Mouse (Mus musculus): ENCODE measurements around the gene Crip2.

The Crip2 gene

DNA sequence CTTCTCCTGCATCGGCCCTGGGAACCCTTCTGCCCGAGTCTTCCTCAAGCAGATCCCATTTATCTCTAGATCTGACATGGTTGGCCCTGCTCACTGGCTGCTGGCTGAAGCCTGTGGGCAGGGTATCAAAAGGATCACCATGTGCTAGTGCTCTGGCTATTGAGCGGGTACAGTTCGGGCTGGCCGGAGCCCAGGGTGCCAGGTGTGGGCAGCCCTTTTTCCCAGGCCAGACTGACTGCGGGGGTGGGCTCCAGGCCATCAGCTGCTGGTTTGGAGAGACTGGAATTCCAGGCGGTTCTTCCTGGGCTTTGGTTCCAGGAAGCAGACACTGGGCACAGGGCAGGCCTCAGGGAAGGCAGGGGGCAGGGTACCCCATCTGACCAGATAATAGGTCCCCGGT is 7.4 kb downstream of the Crip2 start:
- no peak for DNase-seq (ENCODE audit: low spot score)

DNA sequence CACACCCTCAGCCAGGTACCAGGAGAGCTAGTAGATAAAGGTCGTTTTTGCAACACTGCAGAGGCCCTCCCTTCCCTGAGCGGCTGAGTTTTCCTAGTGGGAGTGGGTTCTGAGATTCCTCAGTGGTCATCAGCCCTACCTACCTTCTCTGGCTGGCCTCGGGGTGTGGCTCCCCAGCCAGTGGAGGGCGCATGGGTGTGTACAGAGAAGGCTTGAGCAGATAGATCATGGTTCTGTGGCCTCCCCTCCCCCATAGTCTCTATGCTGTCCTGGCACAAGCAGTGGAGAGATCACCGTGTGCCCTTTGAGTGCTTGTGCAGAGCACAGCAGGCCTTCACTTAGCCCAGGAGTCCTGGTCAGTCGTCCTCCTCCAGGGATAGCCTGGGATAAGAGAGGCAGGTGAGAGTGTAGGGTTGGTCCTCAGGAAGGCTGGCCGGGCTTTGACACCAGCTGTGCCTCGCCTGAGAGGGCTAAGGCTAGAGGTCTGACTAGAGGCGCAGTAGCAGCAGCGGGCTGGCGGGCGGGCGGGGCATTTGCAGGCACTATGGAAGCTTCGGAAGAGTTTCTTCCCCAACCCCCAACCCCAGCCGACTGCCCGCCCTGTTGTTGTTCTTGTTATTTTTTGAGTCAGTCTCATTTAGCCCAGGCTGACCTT is 8.5 kb downstream of the Crip2 start:
- peak; percentile 63 for DNase-seq (ENCODE audit: low spot score)

DNA sequence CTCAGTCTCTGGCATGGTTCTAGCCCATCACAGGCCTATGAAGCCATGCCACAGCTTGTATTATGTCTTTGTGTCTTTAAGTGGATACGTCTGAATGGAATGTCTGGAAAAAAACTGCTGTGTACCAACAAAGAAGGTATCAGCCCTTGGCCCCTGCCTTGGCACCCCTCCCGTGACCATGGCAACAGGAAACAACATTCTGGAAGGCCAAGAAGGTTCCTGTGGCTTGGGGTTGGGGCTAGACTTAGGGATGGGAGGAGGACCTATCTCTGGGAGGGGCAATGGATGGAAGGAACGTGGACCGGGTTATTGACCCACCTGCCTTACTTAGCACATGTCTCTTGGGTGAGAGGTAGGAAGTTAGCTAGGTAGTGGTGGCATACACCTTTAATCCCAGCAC is 9.3 kb downstream of the Crip2 start:
- DNase-seq (ENCODE audit: low spot score): no peak

DNA sequence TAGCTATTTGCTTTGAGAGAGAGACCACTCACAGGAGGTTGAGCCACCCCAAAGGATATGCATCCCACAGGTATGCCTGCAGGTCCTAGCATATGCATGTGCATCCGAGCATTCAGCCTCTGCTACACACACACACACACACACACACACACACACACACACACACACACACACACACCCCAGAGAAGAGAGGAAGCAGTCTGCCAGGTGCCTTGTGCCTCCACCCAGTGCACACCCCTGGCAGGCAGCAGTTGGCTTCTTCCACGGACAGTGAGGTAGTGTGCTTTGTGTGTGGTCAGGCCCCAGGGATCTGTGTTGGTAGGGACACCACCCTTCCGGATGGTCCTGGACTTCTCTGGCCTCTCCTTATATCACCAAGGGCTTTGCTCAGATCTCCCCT is 9.9 kb downstream of the Crip2 start:
- DNase-seq (ENCODE audit: low spot score): no peak

DNA sequence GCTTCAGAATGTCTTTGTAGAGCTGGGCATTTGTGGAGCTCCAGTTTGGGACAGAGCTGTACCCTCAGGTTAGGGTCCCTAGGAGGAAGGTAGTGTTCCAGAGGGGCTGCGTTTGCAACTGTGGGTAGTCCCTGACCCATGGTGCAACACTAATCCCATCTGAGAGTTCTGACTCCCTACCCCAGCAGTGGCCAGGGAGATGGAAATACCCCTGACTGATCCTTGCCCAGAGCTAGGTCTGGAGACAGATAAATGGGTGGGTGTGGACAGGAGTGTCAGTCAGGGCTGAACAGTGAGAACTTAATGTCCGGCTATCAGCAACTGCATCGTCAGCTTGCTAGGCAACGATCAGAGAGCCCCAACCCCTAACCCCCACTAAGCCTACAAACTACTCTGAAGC is 10.6 kb downstream of the Crip2 start:
- no peak for DNase-seq (ENCODE audit: low spot score)

DNA sequence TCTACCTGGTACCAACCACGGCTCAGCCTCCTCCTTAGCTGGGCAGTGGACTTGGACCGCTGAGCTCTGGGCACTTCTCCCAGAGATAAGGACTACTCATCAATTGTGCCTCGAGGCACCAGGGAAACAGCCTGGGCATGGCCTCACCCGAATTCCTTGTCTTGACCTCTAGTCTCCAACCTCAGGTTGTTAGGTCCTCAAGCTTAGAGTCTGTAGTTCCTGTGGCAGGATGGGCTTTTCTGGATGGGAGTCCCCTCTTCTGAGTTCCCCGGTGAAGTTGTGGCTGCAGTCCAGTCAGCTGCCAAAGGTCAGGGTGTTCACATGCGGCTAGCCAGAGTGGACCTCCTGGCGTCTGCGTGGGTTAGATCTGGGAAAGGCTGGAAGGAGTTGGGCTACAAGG is 11.0 kb downstream of the Crip2 start:
- no peak for DNase-seq (ENCODE audit: low spot score)

DNA sequence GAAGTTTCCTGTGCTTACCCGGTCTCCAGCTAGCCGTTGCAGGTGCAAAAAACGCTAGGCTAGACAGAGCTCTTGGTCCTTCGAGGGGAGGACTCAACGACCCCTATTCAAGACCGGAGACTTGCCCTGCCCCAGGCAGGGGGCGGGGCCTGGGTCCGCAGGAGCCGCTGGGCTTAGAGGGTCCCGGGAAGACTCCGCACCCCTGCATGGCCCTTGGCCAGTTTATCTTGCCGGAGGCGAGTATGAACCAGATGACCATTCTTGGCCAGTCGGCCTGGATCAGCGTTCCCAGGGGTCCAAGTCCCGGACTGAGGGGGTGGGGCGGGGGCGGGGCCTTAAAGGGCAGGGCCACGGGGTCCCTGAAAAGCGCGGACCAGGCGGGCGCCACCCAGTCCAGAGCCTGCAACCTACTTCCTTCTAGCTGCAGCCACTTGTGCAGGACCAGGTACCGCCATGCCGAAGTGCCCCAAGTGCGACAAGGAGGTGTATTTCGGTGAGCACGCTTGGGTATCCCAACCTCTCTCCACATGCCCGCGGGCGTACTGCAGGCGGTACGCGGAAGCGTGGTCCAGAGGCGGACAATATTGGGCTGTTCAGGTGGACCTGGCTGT is 11.7 kb downstream of the Crip2 start:
- DNase-seq (ENCODE audit: low spot score): no peak

DNA sequence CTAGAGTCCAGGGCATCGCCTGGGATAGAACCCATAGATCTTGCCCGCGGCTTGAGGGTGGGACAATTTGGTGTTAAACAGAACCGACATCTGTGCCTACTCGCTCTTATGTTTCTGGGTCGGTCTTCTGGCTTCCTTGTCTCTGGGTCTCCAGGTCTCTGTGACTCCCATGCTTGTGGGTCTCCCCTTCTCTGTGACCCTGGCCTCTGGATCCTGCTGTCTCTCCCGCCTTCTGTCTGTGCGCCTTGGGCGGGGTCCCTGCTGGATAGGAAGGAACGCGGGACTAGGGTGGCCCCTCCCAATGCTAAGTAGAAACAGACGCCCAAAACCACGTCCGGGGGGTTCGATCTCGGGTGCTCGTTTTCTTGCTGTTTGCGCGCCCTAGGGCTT is 12.2 kb downstream of the Crip2 start:
- no peak for DNase-seq (ENCODE audit: low spot score)

DNA sequence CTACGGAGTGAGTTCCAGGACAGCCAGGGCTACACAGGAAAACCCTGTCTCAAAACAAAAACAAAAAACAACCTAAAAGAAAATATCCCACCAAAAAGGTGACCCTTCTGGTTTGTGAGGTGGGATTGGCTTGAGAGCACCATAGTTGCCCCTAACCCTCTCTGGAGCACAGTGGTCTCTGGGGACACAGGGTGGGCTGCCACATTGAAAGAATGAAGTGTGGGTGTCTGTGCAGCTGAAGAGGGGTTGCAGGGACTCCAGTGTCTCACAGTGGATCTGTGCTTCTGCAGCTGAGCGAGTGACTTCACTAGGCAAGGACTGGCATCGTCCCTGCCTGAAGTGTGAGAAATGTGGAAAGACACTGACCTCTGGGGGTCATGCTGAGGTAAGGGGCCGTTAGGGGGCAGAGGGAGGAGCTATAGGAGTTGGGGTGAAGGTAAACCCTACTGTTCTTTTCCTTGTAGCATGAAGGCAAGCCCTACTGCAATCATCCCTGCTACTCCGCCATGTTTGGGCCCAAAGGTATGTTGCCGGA is 13.0 kb downstream of the Crip2 start:
- DNase-seq (ENCODE audit: low spot score): no peak

DNA sequence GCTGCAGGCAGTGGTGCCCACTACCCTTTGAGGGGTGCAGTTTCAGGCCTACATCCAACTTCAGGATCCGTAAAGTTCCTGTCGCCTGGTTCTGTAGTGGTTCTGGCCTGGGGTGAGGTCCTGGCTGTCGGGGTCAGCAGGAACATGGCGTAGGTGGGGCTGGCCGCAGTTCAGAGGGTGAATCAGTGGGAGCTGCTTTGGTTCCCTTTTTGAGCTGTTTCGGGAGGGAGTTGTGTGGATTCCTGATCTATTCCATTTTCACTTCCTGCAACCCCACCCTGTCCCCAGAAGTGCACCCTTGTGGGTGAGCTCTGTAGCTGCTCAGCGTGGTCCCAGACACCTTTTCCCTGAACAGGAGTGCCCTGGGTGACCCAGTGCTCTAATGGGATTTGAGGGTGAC is 13.9 kb downstream of the Crip2 start:
- DNase-seq (ENCODE audit: low spot score): no peak

DNA sequence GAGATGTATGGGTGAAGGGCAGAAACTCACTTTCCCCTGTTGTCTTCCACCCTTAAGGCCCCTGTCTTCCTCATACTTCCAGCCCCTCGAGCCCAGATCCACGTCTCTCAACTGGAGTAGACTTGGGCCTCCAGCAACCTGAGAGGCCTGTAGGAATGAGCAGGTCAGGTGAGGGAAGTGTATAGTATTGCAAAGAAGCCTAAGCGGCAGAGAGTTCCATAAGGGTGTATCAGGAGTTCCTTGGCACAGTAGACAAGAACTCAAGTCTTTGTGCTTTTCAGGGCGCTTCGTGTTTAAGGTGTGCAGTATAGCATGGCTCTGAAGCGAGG is 14.7 kb downstream of the Crip2 start:
- no peak for DNase-seq (ENCODE audit: low spot score)

DNA sequence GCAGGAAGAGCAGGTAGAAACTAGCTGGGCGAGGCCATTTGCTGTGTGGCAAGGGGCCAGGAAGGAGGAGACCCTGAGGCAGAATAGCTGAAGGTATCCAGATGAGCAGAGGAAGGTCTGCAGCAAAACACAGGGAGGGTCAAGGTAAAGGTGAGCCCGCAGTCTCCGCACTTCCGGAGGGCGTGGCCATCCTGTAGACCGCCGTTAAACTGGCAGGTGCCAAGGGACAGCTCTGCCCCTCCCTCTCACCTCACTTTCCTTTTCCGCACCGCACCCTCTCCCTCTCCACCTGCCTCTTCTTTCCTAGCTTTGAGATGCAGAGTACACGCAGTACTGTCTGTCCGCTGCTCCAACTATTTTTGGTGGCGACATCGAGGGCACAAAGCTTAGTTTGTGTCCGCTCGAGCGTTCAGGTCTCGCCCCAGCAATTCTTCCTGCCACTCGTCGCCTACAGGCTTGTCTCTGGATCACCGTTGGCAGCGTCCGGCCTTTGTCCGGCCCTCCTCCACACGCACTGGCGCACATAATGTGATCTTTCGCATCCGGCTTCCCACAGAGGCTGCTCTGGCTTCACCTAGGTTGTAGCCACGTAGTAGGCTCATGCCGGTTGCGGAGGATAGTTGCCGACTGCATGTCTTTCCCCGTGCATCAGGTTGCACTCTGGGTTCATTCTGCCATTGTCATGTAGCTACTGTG is 15.2 kb downstream of the Crip2 start:
- DNase-seq (ENCODE audit: low spot score): no peak

DNA sequence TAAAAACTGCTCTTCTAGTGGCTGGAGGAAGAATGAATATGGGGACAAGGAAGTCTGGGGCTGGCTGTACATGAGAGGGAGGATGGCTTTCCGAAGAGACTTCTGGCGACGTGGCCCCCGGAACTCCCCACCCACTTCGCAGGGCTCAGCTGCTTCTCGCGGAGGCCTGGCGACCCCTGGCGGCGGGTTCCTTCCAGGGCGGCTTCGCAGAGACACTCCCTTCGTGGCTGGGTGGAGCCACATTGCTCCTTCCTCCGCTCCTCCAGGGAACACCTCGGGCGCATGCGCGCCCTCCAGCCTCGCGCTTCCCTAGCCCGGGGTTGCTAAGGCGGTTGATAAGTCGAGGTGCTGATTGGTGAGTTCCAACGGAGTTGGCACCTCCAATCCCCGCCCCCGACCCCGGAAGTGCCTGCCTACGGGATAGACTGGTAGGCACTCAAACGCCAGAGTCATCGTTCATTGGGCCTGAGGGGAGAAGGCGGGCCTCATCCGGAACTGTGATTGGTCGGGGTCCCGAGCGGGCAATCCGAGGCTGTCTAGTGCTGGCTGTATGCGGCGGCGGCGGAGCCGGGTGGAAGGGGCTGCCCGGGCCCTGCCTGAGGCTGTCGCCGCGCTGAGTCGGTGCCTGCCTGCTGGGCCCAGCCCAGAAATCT is 16.0 kb downstream of the Crip2 start, which contains the start of gene Tedc1:
Gene Tedc1 (plus strand): TSS at position 535 of the 653 bp plus-strand sequence.
- peak; percentile 97 for DNase-seq (ENCODE audit: low spot score)

DNA sequence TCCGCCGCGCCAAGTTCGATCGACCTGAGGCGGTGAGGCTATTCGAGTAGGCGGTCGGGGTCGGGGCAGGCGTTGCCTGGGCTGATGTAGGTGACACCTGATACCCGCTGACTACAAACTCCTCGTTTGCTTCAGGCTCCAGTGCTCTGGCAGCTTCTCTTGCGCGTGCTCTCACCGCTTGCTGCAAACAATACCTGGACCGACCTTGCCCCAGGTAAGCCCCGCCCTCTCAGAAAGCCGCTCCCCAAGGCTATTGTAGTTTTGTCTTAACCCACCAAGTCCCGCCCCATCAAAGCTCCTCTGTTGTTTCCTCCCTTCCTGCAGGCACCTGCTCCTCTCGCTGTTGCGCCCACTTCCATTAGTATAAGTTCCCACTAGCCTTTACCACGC is 16.5 kb downstream of the Crip2 start:
- DNase-seq (ENCODE audit: low spot score): no peak

DNA sequence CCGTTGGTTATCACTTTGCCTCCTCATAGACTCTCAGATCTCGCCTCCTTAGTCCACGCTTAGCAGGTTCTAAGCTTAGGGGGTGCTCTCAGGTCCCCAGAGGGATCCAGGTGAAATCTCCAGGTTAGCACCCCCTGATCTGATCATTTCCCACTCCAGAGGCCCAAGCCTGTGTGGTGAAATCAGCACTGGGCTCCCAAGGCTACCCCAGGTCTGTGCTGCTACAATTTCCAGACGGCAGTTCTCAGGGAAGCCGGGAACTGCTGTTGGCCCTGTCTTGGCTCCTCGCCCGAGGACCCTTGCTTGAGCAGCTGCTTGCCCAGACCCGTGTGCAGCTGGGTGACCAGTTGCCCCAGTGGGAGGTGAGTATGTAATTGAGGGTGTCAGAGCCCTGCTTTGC is 17.0 kb downstream of the Crip2 start:
- DNase-seq (ENCODE audit: low spot score): no peak

DNA sequence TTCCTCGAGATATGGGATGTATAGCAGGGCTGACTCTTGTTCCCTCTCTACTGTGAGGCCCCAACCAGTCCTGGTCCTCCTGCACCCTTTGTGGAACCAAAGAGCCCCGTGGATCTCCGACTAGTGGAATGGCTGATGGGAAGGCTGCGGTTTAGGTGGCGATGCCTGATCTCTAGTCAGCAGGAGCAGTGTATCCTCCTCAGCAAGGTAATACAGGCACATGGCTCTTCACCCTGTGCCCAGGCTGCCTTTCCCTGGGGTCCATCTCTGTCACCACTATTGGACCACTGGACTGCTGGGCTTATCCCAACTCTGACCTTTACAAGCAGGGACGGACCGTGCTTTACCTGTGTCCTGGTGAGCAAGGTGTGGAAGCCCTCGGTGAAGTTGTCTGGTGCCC is 17.5 kb downstream of the Crip2 start:
- no peak for DNase-seq (ENCODE audit: low spot score)

DNA sequence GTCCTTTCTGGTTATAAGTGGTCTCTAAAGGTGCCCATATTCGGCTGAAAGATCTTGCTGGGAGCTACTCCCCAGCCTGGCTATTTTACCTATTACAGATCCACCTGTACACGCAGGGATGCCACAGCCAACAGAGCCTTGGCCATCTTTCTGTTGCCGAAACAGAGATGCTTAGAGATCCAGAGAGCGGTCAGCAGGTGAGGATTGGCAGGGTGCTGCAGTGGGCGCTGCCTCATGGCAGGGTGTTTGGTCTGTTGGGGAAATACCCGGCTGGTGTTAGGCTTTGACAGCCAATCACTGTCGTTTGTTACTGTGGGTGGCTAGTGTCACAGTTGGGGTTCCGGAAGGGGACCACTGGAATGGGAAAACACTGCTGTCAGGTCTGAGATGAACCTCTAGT is 17.9 kb downstream of the Crip2 start:
- no peak for DNase-seq (ENCODE audit: low spot score)

DNA sequence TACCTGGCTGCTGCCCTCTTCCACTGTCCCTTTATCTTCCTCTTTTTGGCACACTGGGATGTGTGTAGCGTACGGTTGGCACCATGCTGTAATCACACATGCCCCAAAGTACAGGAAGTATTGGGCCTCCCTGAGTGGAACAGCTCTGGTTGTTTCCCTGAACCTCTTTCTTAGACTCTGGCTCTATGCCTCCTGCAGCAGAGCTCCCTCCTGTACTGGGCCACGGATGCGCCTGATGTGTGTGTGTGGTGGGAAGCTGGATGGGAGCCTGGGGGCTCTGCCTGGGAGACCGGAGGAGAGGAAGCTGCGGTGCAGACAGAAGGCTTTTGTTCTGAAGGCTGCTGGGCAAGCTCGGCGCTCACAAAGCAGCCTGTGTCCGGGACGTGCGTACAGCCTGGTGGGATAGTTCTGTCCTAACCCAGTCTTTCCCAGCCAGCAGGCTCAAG is 23.5 kb downstream of the Crip2 start:
- no peak for DNase-seq (ENCODE audit: low spot score)

DNA sequence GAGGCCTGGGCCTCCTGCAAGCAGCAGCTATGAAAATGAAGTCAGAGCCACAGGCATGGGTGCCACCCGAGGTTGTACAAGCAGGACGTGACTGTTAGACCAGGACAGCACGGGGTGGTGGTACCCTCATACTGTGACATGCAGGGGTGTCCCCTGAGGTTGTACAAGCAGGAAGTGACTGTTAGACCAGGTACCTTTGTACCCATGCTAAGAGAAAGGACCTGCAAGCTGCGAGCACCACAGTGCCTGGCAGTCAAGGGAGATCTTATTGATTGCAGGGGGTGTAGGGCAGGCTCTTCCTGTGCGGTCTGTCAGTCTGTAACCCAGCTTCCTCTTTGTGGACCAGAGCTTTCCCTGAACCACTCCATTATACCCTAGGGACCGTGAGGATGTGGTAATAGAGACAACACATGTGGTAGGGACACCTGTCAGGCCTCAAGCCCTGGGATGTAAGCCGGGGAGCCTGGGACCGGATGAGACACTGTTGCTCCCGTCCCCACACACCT is 28.0 kb downstream of the Crip2 start:
- DNase-seq (ENCODE audit: low spot score): peak; percentile 36

DNA sequence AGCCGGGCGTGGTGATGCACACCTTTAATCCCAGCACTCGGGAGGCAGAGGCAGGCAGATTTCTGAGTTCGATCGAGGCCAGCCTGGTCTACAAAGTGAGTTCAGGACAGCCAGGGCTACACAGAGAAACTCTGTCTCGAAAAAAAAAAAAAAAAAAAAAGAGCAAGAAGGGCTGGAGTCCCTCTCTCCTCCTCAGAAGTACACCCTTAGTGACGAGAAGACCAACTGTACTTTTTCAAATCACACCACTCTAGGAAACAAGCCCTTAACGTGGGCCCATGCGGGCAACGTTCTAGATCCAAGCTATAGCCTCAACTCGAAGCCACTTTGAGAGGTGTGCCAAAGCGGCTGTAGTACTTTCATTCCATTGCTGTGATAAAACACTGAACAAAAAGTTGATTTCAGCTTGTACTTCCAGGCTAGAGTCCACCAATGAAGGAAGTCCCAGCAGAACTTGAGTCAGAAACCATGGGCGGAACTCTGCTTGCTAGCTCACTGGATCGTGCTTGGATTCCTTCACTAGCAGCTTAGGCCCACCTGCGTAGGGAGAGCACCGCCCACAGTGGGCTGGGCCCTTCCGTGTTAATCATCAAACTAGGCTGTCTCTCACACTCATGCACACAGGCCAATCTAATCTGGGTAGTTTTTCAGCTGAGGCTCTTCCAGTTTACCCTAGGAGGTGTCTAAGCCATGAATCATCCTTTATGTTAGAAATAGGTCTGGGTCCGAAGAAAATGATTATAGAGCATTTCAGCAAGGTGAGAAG is 37.1 kb downstream of the Crip2 start:
- DNase-seq (ENCODE audit: low spot score): no peak

DNA sequence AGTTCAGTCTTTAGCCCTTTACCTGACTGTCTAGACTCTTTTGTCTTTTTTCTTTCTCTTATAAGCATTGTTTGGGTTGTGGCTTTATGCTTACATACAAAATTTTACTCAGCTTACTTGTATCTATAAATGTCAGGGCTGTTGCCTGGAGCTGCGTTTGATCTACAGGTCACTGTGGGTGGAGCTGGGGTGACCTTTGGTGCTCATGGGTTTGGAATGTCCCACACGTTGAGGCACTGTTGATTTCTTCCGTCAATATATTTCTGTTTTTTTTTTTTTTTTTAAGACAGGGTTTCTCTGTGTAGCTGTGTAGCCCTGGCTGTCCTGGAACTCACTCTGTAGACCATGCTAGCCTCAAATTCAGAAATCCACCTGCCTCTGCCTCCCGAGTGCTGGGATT is 41.0 kb downstream of the Crip2 start:
- DNase-seq (ENCODE audit: low spot score): no peak

DNA sequence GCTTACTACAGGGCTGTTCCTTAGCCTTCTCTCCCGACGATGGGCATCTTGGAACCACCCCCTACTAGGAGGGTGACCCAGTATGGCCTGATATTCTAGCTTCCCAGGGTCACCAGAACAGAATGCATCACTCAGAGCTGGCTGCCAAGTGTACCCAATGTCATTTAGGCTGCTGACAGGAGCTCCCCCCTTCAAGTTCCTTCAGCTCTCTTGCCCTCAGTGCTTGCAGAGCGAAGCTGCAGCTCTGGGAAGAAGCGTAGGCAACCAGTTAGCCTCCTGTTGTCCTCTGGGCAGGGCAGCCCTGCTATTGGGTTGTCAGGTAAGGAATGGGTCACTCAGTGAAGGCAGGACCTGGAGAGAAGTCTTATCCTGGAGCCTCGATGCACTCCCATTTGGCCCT is 44.9 kb downstream of the Crip2 start:
- DNase-seq (ENCODE audit: low spot score): no peak

All from spleen, adult 12 weeks (tissue).